Mouse (Mus musculus) kidney, embryonic 14.5 days (tissue): ENCODE measurements around the gene Abr. TPM values are rescaled to one million over a fixed set of nuclear protein-coding genes. Genes with fewer than 3 reads are reported as not detected.

Experiments
- ATAC-seq: fragments of 200-750 bp; cut with Nextera tagmentation; 2 replicates; pipeline ENCODE4 v1.8.0; 2017; ENCODE audit warnings: moderate number of reproducible peaks, mild to moderate bottlenecking, moderate TSS enrichment, moderate library complexity; ENCODE audit not compliant: low FRiP score, low TSS enrichment
- H3K27ac ChIP-seq: fragments of 300-500 bp; sonication (generic); 2 replicates; pipeline ENCODE4 v1.5.1; 2014; ENCODE audit warnings: low read depth, mild to moderate bottlenecking, low read length, moderate library complexity, mixed read lengths
- H3K27me3 ChIP-seq: fragments of 300-500 bp; sonication (generic); 2 replicates; pipeline ENCODE4 v1.6.1; 2014; ENCODE audit warnings: mild to moderate bottlenecking, low read length; ENCODE audit not compliant: control insufficient read depth, insufficient read depth
- H3K36me3 ChIP-seq: fragments of 300-500 bp; sonication (generic); 2 replicates; pipeline ENCODE4 v1.6.1; 2014; ENCODE audit warnings: low read length, mixed read lengths; ENCODE audit not compliant: control insufficient read depth, insufficient read depth
- H3K4me1 ChIP-seq: fragments of 300-500 bp; sonication (generic); 2 replicates; pipeline ENCODE4 v1.6.1; 2014; ENCODE audit warnings: low read length, mixed read lengths; ENCODE audit not compliant: control insufficient read depth, insufficient read depth
- H3K4me2 ChIP-seq: fragments of 300-500 bp; sonication (generic); replicated peaks from 2 replicates; pipeline ENCODE4 v1.6.1; 2014; ENCODE audit warnings: low read depth, mild to moderate bottlenecking, low read length
- H3K4me3 ChIP-seq: fragments of 300-500 bp; sonication (generic); 2 replicates; pipeline ENCODE4 v1.5.1; 2014; ENCODE audit warnings: mild to moderate bottlenecking, low read length
- H3K9ac ChIP-seq: fragments of 300-500 bp; sonication (generic); 2 replicates; pipeline ENCODE4 v1.6.1; 2014; ENCODE audit warnings: low read depth, mild to moderate bottlenecking, low read length, moderate library complexity
- H3K9me3 ChIP-seq: fragments of 300-500 bp; sonication (generic); 2 replicates; pipeline ENCODE4 v1.6.1; 2016; ENCODE audit warnings: low read length; ENCODE audit not compliant: control insufficient read depth
- WGBS: fragments of 180-500 bp; shearing (Covaris S2); extraction: QIAGEN DNeasy Blood & Tissue Kit; methylation state at CpG from one replicate; pipeline ENCODE4 v1.1.7; 2014; 5-methylcytosine and 5-hydroxymethylcytosine counted together
- polyA plus RNA-seq: library from polyadenylated mRNA; unstranded; fragments of >200 nt; fragmentation: Nextera tagmentation; extraction: Ambion mirVana; gene quantifications from 2 replicates; pipeline ENCODE4 v1.2.1, GENCODE M21; 2014

The Abr gene
- polyA plus RNA-seq, 1 experiment from 2014 or later, result 57.7 TPM

- H3K9me3 ChIP-seq, result no peaks in the 10 kb centered on the region
- H3K9ac ChIP-seq, result no peak overlapping the region
- 14% methylated on average over 2 of the region's 2 CpGs for WGBS
- no peaks in the 10 kb centered on the region for H3K36me3 ChIP-seq
- H3K4me1 ChIP-seq, result no peaks in the 10 kb centered on the region
- no peak overlapping the region for H3K4me3 ChIP-seq
- peak; percentile 82 for ATAC-seq
- H3K4me2 ChIP-seq, result no peak overlapping the region
- no peaks in the 10 kb centered on the region for H3K27me3 ChIP-seq
- 0 out of 2 replicates have a peak overlapping the region, but pooled peaks have one; percentile 3 for H3K27ac ChIP-seq
These were observed 7.9 kb upstream of the Abr start for GRCm38 (mm10) chr11:76630023-76630422.

GRCm38 (mm10) chr11:76628613-76629012 is 6.5 kb upstream of the Abr start:
- no peak overlapping the region for H3K27ac ChIP-seq
- H3K4me2 ChIP-seq, result no peak overlapping the region
- ATAC-seq, result no peak
- no peaks in the 10 kb centered on the region for H3K27me3 ChIP-seq
- no peaks in the 10 kb centered on the region for H3K9me3 ChIP-seq
- no peaks in the 10 kb centered on the region for H3K36me3 ChIP-seq
- H3K4me1 ChIP-seq, result peaks cover 4% of the 10 kb centered on the region; the same call in 1 of the 2 replicates
- H3K4me3 ChIP-seq, result no peak overlapping the region
- no peak overlapping the region for H3K9ac ChIP-seq
- 61% methylated on average over 5 of the region's 5 CpGs for WGBS

- H3K9me3 ChIP-seq, result no peaks in the 10 kb centered on the region
These were observed 2.8 kb upstream of the Abr start for GRCm38 (mm10) chr11:76624881-76625280.

GRCm38 (mm10) chr11:76624071-76624470 is 2.0 kb upstream of the Abr start:
- Histone ChIP-seq H3K4me3 (peak overlapping the region; percentile 65; the same call in 1 of the 2 replicates), H3K4me2 (peak overlapping the region; percentile 89), H3K27me3 (0 out of 2 replicates have a peak, but pooled peaks cover 5% of the 10 kb centered on the region), H3K4me1 (peaks cover 12% of the 10 kb centered on the region; the same call in 1 of the 2 replicates), H3K9ac (peak overlapping the region; percentile 75; the same call in 1 of the 2 replicates), H3K27ac (no peak overlapping the region; the same call in 1 of the 2 replicates), H3K9me3 (no peaks in the 10 kb centered on the region), H3K36me3 (no peaks in the 10 kb centered on the region)
- ATAC-seq, result no peak
- WGBS, result 31% methylated on average over 10 of the region's 10 CpGs

More at GRCm38 (mm10) chr11:76624881-76625280, 2.8 kb upstream of the Abr start:
- Histone ChIP-seq H3K4me2 (no peak overlapping the region), H3K4me1 (peaks cover 8% of the 10 kb centered on the region; the same call in 1 of the 2 replicates), H3K4me3 (no peak overlapping the region), H3K36me3 (no peaks in the 10 kb centered on the region), H3K9ac (no peak overlapping the region), H3K27me3 (0 out of 2 replicates have a peak, but pooled peaks cover 5% of the 10 kb centered on the region), H3K27ac (no peak overlapping the region)
- WGBS, result 82% methylated on average over 3 of the region's 3 CpGs
- no peak for ATAC-seq

GRCm38 (mm10) chr11:76623206-76623961 is 1.3 kb upstream of the Abr start:
- under 1% methylated on average over 60 of the region's 72 CpGs for WGBS
- Histone ChIP-seq H3K9ac (peak overlapping the region; percentile 75), H3K27me3 (0 out of 2 replicates have a peak, but pooled peaks cover 5% of the 10 kb centered on the region), H3K27ac (peak overlapping the region; percentile 78), H3K4me3 (peak overlapping the region; percentile 65), H3K4me2 (peak overlapping the region; percentile 89), H3K9me3 (no peaks in the 10 kb centered on the region), H3K36me3 (no peaks in the 10 kb centered on the region), H3K4me1 (peaks cover 12% of the 10 kb centered on the region; the same call in 1 of the 2 replicates)
- ATAC-seq, result peak; percentile 82

- Histone ChIP-seq H3K9ac (peak overlapping the region; percentile 75), H3K27me3 (0 out of 2 replicates have a peak, but pooled peaks cover 5% of the 10 kb centered on the region), H3K9me3 (no peaks in the 10 kb centered on the region), H3K4me3 (peak overlapping the region; percentile 65), H3K36me3 (no peaks in the 10 kb centered on the region), H3K27ac (peak overlapping the region; percentile 78), H3K4me2 (peak overlapping the region; percentile 89), H3K4me1 (peaks cover 12% of the 10 kb centered on the region; the same call in 1 of the 2 replicates)
- under 1% methylated on average over 55 of the region's 66 CpGs for WGBS
- peak; percentile 37; the same call in 1 of the 2 replicates for ATAC-seq
These were observed 572 bp upstream of the Abr start for GRCm38 (mm10) chr11:76622566-76623205.

- no peak for ATAC-seq
- Histone ChIP-seq H3K9ac (no peak overlapping the region), H3K9me3 (no peaks in the 10 kb centered on the region), H3K4me2 (no peak overlapping the region), H3K27ac (no peak overlapping the region), H3K4me1 (peaks cover 19% of the 10 kb centered on the region; the same call in 1 of the 2 replicates), H3K36me3 (no peaks in the 10 kb centered on the region; the same call in 1 of the 2 replicates), H3K4me3 (no peak overlapping the region), H3K27me3 (0 out of 2 replicates have a peak, but pooled peaks cover 5% of the 10 kb centered on the region)
- WGBS, result 82% methylated on average over 6 of the region's 6 CpGs
These were observed 4.0 kb downstream of the Abr start for GRCm38 (mm10) chr11:76618134-76618533.

GRCm38 (mm10) chr11:76614246-76614645 is 7.9 kb downstream of the Abr start:
- no peaks in the 10 kb centered on the region for H3K9me3 ChIP-seq
- no peak for ATAC-seq
- peaks cover 11% of the 10 kb centered on the region; the same call in 1 of the 2 replicates for H3K4me1 ChIP-seq
- H3K9ac ChIP-seq, result no peak overlapping the region
- H3K27me3 ChIP-seq, result no peaks in the 10 kb centered on the region
- no peaks in the 10 kb centered on the region; the same call in 1 of the 2 replicates for H3K36me3 ChIP-seq
- 46% methylated on average over 2 of the region's 2 CpGs for WGBS
- no peak overlapping the region for H3K4me3 ChIP-seq
- H3K4me2 ChIP-seq, result no peak overlapping the region
- no peak overlapping the region for H3K27ac ChIP-seq
